Mouse (Mus musculus) liver, embryonic 12.5 days (tissue): Measurements from ENCODE around the gene Ghrh. TPM values are rescaled to one million over a fixed set of nuclear protein-coding genes. Genes with fewer than 3 reads are reported as not detected.

Experiments used
- ATAC-seq: fragments of 200-750 bp; cut with Nextera tagmentation; 2 replicates; pipeline ENCODE4 v1.8.0; 2017; ENCODE audit warnings: moderate number of reproducible peaks, mild to moderate bottlenecking, moderate library complexity
- H3K27ac ChIP-seq: fragments of 300-500 bp; sonication (generic); 2 replicates; pipeline ENCODE4 v1.5.1; 2016; ENCODE audit warnings: mild to moderate bottlenecking
- H3K27me3 ChIP-seq: fragments of 300-500 bp; sonication (generic); replicated peaks from 2 replicates; pipeline ENCODE4 v1.6.1; 2016; ENCODE audit warnings: mild to moderate bottlenecking, moderate library complexity
- H3K36me3 ChIP-seq: fragments of 300-500 bp; sonication (generic); 2 replicates; pipeline ENCODE4 v1.6.1; 2016; ENCODE audit warnings: mild to moderate bottlenecking, moderate library complexity
- H3K4me1 ChIP-seq: fragments of 300-500 bp; sonication (generic); 2 replicates; pipeline ENCODE4 v1.6.1; 2016
- H3K4me2 ChIP-seq: fragments of 300-500 bp; sonication (generic); 2 replicates; pipeline ENCODE4 v1.6.1; 2016; ENCODE audit warnings: mild to moderate bottlenecking, moderate library complexity
- H3K4me3 ChIP-seq: fragments of 300-500 bp; sonication (generic); 2 replicates; pipeline ENCODE4 v1.5.1; 2016; ENCODE audit warnings: mild to moderate bottlenecking, moderate library complexity
- H3K9ac ChIP-seq: fragments of 300-500 bp; sonication (generic); 2 replicates; pipeline ENCODE4 v1.6.1; 2016; ENCODE audit warnings: mild to moderate bottlenecking, moderate library complexity
- H3K9me3 ChIP-seq: fragments of 300-500 bp; sonication (generic); replicated peaks from 2 replicates; pipeline ENCODE4 v1.6.1; 2016; ENCODE audit warnings: mild to moderate bottlenecking, moderate library complexity
- WGBS: fragments of 180-500 bp; shearing (Covaris S2); methylation state at CpG from one replicate; pipeline ENCODE4 v1.1.7; 2016; ENCODE audit not compliant: insufficient replicate concordance; 5-methylcytosine and 5-hydroxymethylcytosine counted together
- polyA plus RNA-seq: library from polyadenylated mRNA; unstranded; fragments of >200 nt; fragmentation: Nextera tagmentation; extraction: Ambion mirVana; gene quantifications from 2 replicates; pipeline ENCODE4 v1.2.1, GENCODE M21; 2016

Gene Ghrh
- polyA plus RNA-seq, 1 experiment from 2014 or later: not detected

- Histone ChIP-seq H3K4me3 (no peak overlapping the region), H3K4me2 (no peak overlapping the region), H3K4me1 (no peaks in the 10 kb centered on the region), H3K9me3 (no peaks in the 10 kb centered on the region), H3K27ac (no peak overlapping the region), H3K27me3 (no peaks in the 10 kb centered on the region), H3K36me3 (peaks cover 97% of the 10 kb centered on the region), H3K9ac (no peak overlapping the region)
- no peak for ATAC-seq
- WGBS: 85% methylated on average over 6 of the region's 6 CpGs
Observed at GRCm38 (mm10) chr2:157300051-157300450, 47.3 kb downstream of the Ghrh start.

GRCm38 (mm10) chr2:157296105-157296689, 51.1 kb downstream of the Ghrh start:
- Histone ChIP-seq H3K27ac (no peak overlapping the region), H3K4me1 (no peaks in the 10 kb centered on the region), H3K27me3 (no peaks in the 10 kb centered on the region), H3K9me3 (no peaks in the 10 kb centered on the region), H3K36me3 (peaks cover 98% of the 10 kb centered on the region), H3K9ac (no peak overlapping the region), H3K4me3 (no peak overlapping the region), H3K4me2 (no peak overlapping the region)
- no peak for ATAC-seq
- WGBS: 85% methylated on average over 7 of the region's 7 CpGs

GRCm38 (mm10) chr2:157292093-157292492, 55.2 kb downstream of the Ghrh start:
- H3K27ac ChIP-seq: no peak overlapping the region
- no peak for ATAC-seq
- H3K27me3 ChIP-seq: no peaks in the 10 kb centered on the region
- H3K4me3 ChIP-seq: no peak overlapping the region
- no peaks in the 10 kb centered on the region for H3K9me3 ChIP-seq
- H3K9ac ChIP-seq: no peak overlapping the region
- H3K4me2 ChIP-seq: no peak overlapping the region
- peaks cover 99% of the 10 kb centered on the region for H3K36me3 ChIP-seq
- 22% methylated on average over 2 of the region's 2 CpGs for WGBS
- peaks cover 18% of the 10 kb centered on the region for H3K4me1 ChIP-seq

GRCm38 (mm10) chr2:157288996-157289395, 58.3 kb downstream of the Ghrh start:
- peak overlapping the region; percentile 18 for H3K4me2 ChIP-seq
- 44% methylated on average over 5 of the region's 5 CpGs for WGBS
- H3K4me1 ChIP-seq: peaks cover 18% of the 10 kb centered on the region
- peaks cover 100% of the 10 kb centered on the region for H3K36me3 ChIP-seq
- H3K9me3 ChIP-seq: no peaks in the 10 kb centered on the region
- H3K4me3 ChIP-seq: no peak overlapping the region
- ATAC-seq: peak; percentile 70
- no peak overlapping the region; the same call in 1 of the 2 replicates for H3K9ac ChIP-seq
- no peak overlapping the region; the same call in 1 of the 2 replicates for H3K27ac ChIP-seq
- no peaks in the 10 kb centered on the region for H3K27me3 ChIP-seq

- no peaks in the 10 kb centered on the region for H3K27me3 ChIP-seq
- no peak overlapping the region for H3K4me3 ChIP-seq
- 37% methylated on average over 3 of the region's 3 CpGs for WGBS
- no peak for ATAC-seq
- H3K36me3 ChIP-seq: peaks cover 100% of the 10 kb centered on the region
- H3K9me3 ChIP-seq: no peaks in the 10 kb centered on the region
- H3K4me1 ChIP-seq: peaks cover 22% of the 10 kb centered on the region
- no peak overlapping the region for H3K27ac ChIP-seq
- H3K4me2 ChIP-seq: no peak overlapping the region
- H3K9ac ChIP-seq: no peak overlapping the region
Observed at GRCm38 (mm10) chr2:157287542-157287941, 59.8 kb downstream of the Ghrh start.

GRCm38 (mm10) chr2:157283321-157283720, 64.0 kb downstream of the Ghrh start:
- WGBS: 66% methylated on average over 6 of the region's 6 CpGs
- no peaks in the 10 kb centered on the region for H3K9me3 ChIP-seq
- no peak overlapping the region for H3K9ac ChIP-seq
- H3K4me1 ChIP-seq: peaks cover 32% of the 10 kb centered on the region
- no peak overlapping the region for H3K4me2 ChIP-seq
- no peak for ATAC-seq
- H3K27me3 ChIP-seq: no peaks in the 10 kb centered on the region
- no peak overlapping the region for H3K4me3 ChIP-seq
- H3K27ac ChIP-seq: no peak overlapping the region
- H3K36me3 ChIP-seq: peaks cover 74% of the 10 kb centered on the region

Other genes with a start within 250 kb of the Ghrh start
- 23.0 and 24.9 TPM in 2 replicates for gene Samhd1, start 212.2 kb downstream of the Ghrh start, polyA plus RNA-seq
- 27.9 and 31.0 TPM in 2 replicates for gene Rbl1, start 143.0 kb downstream of the Ghrh start, polyA plus RNA-seq
- 198 and 216 TPM in 2 replicates for gene Rpn2, start 68.5 kb downstream of the Ghrh start, polyA plus RNA-seq
- 0.31 and 0.49 TPM in 2 replicates for gene Mroh8, start 68.0 kb downstream of the Ghrh start, polyA plus RNA-seq
- gene Manbal, start 20.1 kb upstream of the Ghrh start, polyA plus RNA-seq: 26.6 and 28.0 TPM in 2 replicates
- gene Src, start 70.9 kb upstream of the Ghrh start, polyA plus RNA-seq: 4.5 TPM in 2 replicates
- 79.0 and 80.8 TPM in 2 replicates for gene Nnat, start 212.6 kb upstream of the Ghrh start, polyA plus RNA-seq
- gene Blcap, start 223.8 kb upstream of the Ghrh start, polyA plus RNA-seq: 12.3 and 13.4 TPM in 2 replicates